Mouse (Mus musculus) skeletal muscle tissue, adult 2 months (tissue): ENCODE results near the gene Srp68.

ENCODE experiments used
- DNase-seq: peaks from one replicate; pipeline ENCODE4 v3.0.0-alpha.2; 2012; ENCODE audit warnings: low read depth, low spot score

Srp68 gene

GRCm38 (mm10) chr11:116247502-116248222 is 26.4 kb downstream of the Srp68 start:
- DNase-seq: no peak

- DNase-seq: no peak
Observed at GRCm38 (mm10) chr11:116245616-116246015, 28.4 kb downstream of the Srp68 start.

GRCm38 (mm10) chr11:116244580-116244979 is 29.4 kb downstream of the Srp68 start:
- no peak for DNase-seq

- no peak for DNase-seq
Observed at GRCm38 (mm10) chr11:116241744-116242235, 32.2 kb downstream of the Srp68 start.

DNA sequence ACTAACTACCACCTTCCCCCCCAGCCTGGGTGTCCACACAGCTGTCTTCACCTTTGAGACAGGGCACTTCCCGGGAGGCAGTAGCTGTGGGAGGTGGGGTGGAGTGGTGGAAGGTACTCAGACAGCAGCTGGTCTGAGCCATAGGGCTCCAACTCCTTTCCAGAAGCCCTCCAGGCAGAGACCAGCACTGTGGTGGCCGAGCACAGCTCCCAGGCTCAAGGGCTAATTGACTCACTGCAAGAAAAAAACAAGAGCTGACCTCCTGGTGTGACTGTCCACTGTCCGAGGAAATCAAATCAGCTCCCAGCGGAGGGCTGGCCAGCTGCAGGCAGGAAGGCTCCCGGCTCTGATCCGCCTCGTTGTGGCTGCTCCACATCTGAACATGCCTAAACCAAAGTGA is 34.2 kb downstream of the Srp68 start:
- no peak for DNase-seq

- DNase-seq: no peak
Observed at GRCm38 (mm10) chr11:116237742-116238395, 36.1 kb downstream of the Srp68 start, which contains the start of gene Evpl. TSS of gene Evpl (minus strand) at chr11:116238077.

GRCm38 (mm10) chr11:116234901-116235300 is 39.1 kb downstream of the Srp68 start:
- DNase-seq: no peak

DNA sequence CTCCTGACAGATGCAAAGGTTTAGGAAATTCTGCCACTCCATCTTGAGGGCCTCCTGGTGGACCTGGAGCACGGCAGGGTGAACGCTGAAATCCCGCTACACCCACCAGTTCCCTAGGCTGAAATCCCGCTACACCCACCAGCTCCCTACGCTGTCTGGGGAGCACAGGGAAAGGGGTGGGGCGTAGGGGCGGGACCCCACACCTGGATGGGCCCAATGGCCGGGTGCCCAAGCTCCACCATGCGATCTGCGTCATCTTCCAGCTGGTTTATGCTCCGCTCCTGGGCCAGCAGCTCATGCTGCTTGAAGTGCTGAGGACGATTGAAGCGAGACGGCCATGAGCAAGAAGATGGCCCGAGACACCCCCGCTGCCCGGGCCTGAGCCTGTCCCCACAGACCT is 41.6 kb downstream of the Srp68 start:
- DNase-seq: no peak

- DNase-seq: no peak
Observed at GRCm38 (mm10) chr11:116228699-116229098, 45.3 kb downstream of the Srp68 start.

DNA sequence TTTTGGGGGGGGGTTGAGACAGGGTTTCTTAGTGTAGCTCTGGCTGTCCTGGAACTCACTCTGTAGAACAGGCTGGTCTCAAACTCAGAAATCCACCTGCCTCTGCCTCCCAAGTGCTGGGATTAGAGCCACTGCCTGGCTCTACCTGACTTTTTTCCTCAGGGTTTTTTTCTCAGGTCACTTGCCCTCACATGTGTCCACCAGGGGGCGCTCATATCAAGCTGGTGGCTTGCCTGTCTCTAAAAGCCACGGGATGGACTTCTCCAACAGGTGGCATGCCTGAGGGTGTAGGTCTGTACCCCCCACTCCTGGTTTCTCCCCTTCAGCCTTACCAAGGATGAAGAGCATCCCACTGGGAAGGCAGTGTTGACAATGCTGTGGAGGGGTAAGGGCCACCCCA is 47.6 kb downstream of the Srp68 start:
- DNase-seq: peak; percentile 66

- DNase-seq: no peak
Observed at GRCm38 (mm10) chr11:116222740-116223059, 51.3 kb downstream of the Srp68 start.

- DNase-seq: no peak
Observed at GRCm38 (mm10) chr11:116221931-116222739, 51.9 kb downstream of the Srp68 start.

- DNase-seq: peak; percentile 34
Observed at GRCm38 (mm10) chr11:116219885-116220284, 54.1 kb downstream of the Srp68 start.

GRCm38 (mm10) chr11:116218737-116219400 is 55.1 kb downstream of the Srp68 start:
- peak; percentile 74 for DNase-seq

DNA sequence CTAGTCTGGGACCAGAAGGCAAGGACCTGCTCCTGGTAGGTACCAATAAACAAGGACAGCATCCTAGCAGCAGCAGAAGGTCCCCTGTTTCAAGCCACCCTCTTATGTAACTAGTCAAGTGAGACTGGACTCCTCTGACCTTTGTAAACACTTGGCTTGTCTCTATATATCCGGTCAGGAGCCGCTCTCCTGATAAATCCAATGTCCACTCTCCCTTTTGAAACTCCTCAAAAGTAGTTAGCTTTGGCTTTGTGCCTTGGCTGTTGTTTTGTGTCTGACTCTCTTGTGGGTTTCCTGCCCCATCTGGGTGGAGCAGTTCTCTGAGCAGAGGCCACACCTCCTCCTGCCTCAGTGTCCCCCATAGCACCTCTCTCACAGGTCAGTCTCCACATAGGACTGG is 55.8 kb downstream of the Srp68 start:
- DNase-seq: peak; percentile 68

- DNase-seq: no peak
Observed at GRCm38 (mm10) chr11:116216549-116216948, 57.5 kb downstream of the Srp68 start.

- no peak for DNase-seq
Observed at GRCm38 (mm10) chr11:116215991-116216390, 58.0 kb downstream of the Srp68 start.

- DNase-seq: no peak
Observed at GRCm38 (mm10) chr11:116215181-116215580, 58.8 kb downstream of the Srp68 start.

DNA sequence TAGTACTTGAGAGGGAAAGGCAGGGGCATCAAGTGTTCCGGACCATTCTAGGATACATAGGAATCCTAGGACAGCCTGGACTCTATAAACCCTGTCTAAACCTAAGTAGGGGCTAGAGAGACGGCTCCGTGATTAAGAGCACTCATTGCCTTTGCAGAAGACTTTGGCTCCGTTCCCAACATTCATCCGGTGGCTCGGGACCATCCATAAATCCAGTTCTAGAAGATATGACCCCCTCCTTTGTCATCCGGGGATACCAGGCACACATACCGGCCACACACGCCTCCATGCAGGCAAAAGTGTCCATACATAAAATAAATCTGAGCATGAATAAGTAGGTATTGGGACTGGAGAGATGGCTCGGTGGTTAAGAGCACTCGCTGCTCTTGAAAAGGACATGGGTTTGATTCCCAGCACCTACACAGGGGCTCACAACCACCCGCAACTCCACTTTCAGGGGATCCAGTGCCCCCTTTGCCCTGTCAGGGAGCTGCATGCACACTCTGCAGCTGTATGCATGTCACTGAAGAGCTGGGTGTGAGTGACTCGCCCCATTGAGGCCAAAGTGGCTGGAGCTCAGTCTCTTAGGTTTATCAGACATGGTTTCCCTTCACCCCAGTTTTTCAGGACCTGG is 60.0 kb downstream of the Srp68 start:
- no peak for DNase-seq

DNA sequence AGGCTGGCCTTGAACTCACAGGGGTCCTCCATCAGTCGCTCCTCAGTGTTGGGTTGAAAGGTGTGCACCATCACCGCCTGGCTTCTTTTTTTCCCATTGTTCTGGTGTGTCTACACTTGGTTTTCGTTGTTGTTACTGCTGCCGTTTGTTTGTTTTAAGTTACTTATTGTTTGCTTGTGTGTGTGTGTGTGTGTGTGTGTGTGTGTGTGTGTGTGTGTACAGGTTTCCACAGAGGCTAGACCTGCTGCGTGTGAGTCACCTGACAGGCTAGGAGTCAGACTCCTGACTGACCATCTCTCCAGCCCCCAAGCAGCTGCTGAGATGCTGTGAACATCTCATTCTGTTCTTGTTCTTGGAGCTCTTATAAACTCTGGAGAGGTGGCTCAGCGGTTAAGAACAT is 61.2 kb downstream of the Srp68 start:
- no peak for DNase-seq

DNA sequence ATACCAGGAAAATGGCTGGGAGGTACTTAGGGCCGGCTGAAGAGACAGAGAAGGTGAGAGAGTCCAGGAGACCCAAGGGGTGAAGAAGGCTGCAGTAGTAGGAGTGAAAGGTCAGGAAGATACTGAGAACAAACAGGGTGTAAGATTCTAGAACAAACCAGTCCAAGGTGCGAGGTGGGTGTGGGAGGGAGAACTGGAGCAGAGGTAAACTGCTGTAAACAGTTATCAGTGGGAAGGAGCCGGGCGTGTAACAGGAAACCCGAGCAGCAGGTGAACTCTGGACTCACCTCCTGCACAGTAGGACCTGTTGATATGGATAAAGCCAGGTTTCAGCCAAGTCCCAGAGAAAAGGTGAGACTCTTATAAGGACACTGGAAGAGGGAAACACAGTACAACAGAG is 63.3 kb downstream of the Srp68 start:
- no peak for DNase-seq
